Mouse (Mus musculus) C2C12 (cell line): Measurements from ENCODE around the gene Nudt14.

Source experiments
- CEBPB ChIP-seq: IDR thresholded peaks from one replicate; pipeline ENCODE4 v1.6.1; 2011; ENCODE audit warnings: low read depth, mild to moderate bottlenecking, control low read depth, moderate library complexity
- CTCF ChIP-seq: IDR thresholded peaks from one replicate; pipeline ENCODE4 v1.5.1; 2011; ENCODE audit not compliant: control insufficient read depth, insufficient read depth, insufficient read length
- MAX ChIP-seq: IDR thresholded peaks from one replicate; pipeline ENCODE4 v1.6.1; 2011; ENCODE audit warnings: mild to moderate bottlenecking, control low read depth
- MYOD1 ChIP-seq: IDR thresholded peaks from one replicate; pipeline ENCODE4 v1.6.1; 2011; ENCODE audit warnings: low read depth; ENCODE audit not compliant: control insufficient read depth, insufficient read length
- MYOG ChIP-seq: IDR thresholded peaks from one replicate; pipeline ENCODE4 v1.6.1; 2011; ENCODE audit not compliant: control insufficient read depth, insufficient read length; ENCODE audit errors: extremely low read depth
- USF1 ChIP-seq: IDR thresholded peaks from one replicate; pipeline ENCODE4 v1.6.1; 2011; ENCODE audit warnings: low read depth, mild to moderate bottlenecking, control low read depth, moderate library complexity

DNA sequence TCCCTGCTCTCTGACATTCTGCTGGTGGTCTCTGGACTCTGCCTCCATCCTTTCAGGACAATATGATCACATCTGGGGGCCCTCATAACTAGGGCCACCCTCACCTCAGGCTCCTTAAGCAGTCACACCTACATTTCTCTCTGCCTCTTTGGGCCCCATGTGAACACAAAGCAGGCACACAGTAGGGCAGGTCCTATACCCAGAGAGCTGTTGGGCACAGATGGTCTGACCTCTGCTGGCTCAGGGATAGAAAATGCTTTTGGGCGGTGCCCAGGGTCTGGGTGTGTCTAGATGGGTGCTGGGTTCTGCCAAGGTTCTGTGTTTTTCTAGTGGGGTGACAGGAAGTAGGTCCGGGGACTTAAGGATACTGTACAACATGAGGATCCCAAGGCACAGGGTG, 1.7 kb upstream of the Nudt14 start:
- no peak for TF ChIP-seq CTCF
- no peak for TF ChIP-seq MYOD1
- TF ChIP-seq MAX, result no peak
- no peak for TF ChIP-seq USF1
- TF ChIP-seq CEBPB, result no peak
- TF ChIP-seq MYOG, result no peak
